Mouse (Mus musculus): Measurements from ENCODE around the gene Kremen2. TPM values are rescaled to one million over a fixed set of nuclear protein-coding genes. Genes with fewer than 3 reads are reported as not detected.

Kremen2 gene
- polyA plus RNA-seq (2015; fragmentation: Nextera tagmentation; extraction: Ambion mirVana), result 1.9 and 2.2 TPM in 2 replicates

DNA sequence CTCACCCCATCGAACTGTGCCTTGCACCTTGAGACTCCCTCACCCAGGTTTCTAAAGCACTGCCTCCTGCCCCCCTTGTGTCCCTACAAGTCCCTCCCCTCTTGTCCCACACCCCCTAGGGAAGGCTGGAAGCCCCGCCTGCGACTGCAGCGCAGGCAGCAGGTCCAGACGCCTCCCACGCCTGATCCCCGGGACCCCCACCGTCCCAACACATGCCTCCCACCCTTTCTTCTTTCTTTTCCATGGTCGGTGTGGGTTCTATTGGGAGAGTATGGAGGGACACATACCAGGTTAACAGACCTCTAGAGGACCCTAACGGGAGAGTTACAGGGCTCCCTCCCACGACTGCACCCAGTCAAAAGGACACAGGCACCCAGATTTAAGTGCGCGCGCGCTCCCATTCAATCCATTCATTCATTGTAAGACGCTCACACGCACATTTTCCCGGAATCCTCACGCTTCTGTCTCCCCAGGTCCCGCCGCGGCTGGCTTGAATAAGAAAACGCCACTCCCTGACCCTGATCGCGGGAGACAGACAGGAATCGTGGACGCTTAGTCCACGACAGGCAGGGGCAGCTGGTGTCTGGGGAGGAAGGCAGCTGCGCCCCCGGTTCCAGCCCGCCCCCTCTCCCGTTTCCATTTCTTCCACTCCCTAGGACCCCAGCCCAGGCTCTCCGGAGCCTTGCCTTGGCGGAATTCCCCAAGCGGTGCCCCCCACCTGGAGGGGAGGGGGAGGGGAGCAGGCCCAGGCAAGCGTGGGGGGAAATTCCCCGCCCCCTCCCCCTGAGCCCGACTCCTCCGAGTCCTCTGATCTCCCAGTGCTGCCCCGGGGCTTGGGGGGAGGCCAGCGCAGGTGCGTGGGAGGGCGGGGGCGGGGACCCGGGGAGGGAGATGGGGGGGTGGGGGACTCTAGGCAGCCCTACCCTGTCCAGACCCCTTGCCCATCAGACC is at the start of gene Kremen2:
TSS of gene Kremen2 (minus strand) at position 533 of the 951 bp plus-strand sequence.
- under 1% methylated on average over 43 of the region's 45 CpGs for WGBS
- Histone ChIP-seq H3K4me1 (peaks cover 61% of the 10 kb centered on the region), H3K36me3 (no peaks in the 10 kb centered on the region), H3K27me3 (peaks cover 76% of the 10 kb centered on the region), H3K27ac (no peak within 1 kb of the TSS), H3K4me3 (replicated peaks) (peak within 1 kb of the TSS; percentile 37), H3K4me2 (peak within 1 kb of the TSS; percentile 67), H3K9ac (peak within 1 kb of the TSS; percentile 30; the same call in 1 of the 2 replicates), H3K9me3 (replicated peaks) (no peaks in the 10 kb centered on the region)
- no peak for ATAC-seq (replicated peaks; ENCODE audit: low FRiP score)

DNA sequence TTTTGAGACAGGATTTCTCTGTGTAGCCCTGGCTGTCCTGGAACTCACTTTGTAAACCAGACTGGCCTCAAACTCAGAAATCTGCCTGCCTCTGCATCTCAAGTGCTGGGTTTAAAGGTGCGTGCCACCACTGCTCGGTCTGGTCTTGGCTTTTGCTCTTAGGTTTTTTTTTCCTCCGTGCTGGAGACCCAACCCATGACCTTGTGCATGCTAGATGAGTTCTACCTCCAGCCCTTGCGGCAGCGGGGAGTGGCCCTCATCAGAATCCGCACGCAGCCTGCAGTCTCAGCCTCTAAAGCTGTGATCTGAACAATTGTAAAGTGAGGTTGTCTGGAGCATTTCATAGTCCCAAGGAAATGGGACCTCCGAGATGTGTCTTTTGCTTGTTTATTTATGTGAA is 49.7 kb upstream of the Kremen2 start:
- no peak overlapping the region for H3K9ac ChIP-seq
- no peak overlapping the region for H3K4me2 ChIP-seq
- H3K27ac ChIP-seq, result no peak overlapping the region
- ATAC-seq (replicated peaks; ENCODE audit: low FRiP score), result no peak
- peaks cover 10% of the 10 kb centered on the region for H3K4me1 ChIP-seq
- no peaks in the 10 kb centered on the region for H3K36me3 ChIP-seq
- no peaks in the 10 kb centered on the region for H3K9me3 ChIP-seq (replicated peaks)
- no peak overlapping the region for H3K4me3 ChIP-seq (replicated peaks)
- H3K27me3 ChIP-seq, result no peaks in the 10 kb centered on the region
- WGBS, result 92% methylated on average over 8 of the region's 8 CpGs

DNA sequence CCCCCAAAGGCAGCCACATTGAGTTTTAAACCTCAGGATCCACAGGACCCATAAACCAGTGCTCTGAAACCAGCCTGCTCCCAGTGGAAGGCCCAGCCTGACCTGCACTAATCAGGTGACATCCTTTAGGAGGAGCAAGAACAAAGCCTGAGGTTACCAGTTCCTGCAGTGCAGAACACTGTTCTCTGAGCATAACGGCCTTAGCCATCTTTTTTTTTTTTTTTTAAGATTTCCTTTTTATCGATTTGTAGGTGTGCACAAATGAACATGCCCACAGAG is 45.4 kb upstream of the Kremen2 start:
- Histone ChIP-seq H3K4me3 (replicated peaks) (peak overlapping the region; percentile 54), H3K27ac (peak overlapping the region; percentile 81), H3K9ac (peak overlapping the region; percentile 72; the same call in 1 of the 2 replicates), H3K27me3 (no peaks in the 10 kb centered on the region), H3K4me2 (peak overlapping the region; percentile 70), H3K9me3 (replicated peaks) (no peaks in the 10 kb centered on the region), H3K4me1 (peaks cover 26% of the 10 kb centered on the region), H3K36me3 (no peaks in the 10 kb centered on the region)
- WGBS, result 50% methylated on average over 2 of the region's 2 CpGs
- peak; percentile 23; the same call in 1 of the 2 replicates for ATAC-seq (replicated peaks; ENCODE audit: low FRiP score)

DNA sequence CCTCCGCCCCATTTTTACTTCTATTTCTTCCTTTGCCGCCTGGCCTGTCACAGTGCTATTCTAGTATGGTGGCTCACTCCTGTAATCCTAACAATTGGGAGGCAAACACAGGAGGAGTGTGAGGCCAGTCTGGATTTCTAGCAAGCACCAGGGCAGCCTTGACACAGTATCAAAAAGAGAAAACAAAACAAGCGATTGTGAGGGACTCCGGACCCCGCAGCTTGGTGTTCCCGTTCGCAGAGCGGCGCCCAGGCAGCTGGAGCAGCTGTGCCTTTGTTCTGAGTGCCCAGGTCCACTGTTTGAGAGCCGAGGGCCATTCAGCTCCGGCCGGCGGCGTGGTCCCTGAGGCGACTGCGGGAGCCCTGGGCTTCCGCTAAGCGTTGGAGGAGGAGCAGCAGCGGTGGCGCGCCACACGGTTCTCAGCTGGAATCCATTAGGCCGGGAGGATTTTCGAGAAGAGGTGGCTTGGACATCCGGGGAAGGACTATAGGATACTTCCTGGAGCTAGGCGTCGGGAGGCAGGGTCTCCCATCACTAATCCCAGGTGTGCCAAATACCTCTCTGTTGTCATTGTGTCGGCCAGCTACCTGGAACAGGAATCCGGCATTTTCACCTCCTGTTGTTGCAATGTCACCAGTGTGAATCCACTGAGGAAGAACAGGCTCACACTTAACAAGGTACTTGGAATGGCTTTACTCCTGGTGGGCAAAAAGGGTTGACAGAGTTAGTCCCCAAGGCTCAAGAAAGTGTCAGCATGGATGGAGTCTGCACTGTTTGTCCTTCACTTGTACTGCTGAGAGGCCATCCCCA is 44.8 kb upstream of the Kremen2 start, which contains the start of gene Srrm2:
TSS of gene Srrm2 (plus strand) at position 264 of the 810 bp plus-strand sequence.
- peak within 1 kb of the TSS; percentile 54 for H3K4me3 ChIP-seq (replicated peaks)
- peaks cover 30% of the 10 kb centered on the region for H3K4me1 ChIP-seq
- peak within 1 kb of the TSS; percentile 72 for H3K9ac ChIP-seq
- ATAC-seq (replicated peaks; ENCODE audit: low FRiP score), result peak; percentile 75
- H3K4me2 ChIP-seq, result peak within 1 kb of the TSS; percentile 70
- H3K27me3 ChIP-seq, result no peaks in the 10 kb centered on the region
- H3K36me3 ChIP-seq, result no peaks in the 10 kb centered on the region
- peak within 1 kb of the TSS; percentile 81 for H3K27ac ChIP-seq
- WGBS, result 3% methylated on average over 29 of the region's 29 CpGs
- no peaks in the 10 kb centered on the region for H3K9me3 ChIP-seq (replicated peaks)

DNA sequence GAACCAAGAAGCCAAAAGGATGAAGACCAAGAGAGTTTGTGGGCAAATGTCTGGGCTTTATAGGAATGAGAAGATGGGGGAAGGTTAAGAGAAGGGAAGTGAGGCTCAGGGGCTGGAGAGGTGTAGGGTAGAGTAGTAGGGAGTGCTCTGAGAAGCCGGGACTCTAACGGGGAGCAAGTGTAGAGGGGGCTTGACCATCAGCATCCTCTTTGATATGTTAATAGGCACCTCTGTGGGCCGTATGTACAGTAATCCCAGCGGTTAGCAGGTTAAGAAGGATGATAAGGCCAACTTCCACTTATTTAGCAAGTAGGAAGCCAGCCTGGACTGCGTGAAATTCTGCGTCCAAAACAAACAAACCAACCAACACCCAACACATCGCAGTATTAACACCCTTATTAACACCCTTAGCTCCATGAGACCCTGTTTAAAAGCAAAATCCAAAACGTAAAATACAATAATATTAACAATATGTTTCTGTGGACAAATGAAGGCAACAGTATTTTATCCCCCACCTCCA is 44.2 kb upstream of the Kremen2 start:
- Histone ChIP-seq H3K27ac (0 out of 2 replicates have a peak overlapping the region, but pooled peaks have one; percentile 81), H3K4me1 (peaks cover 31% of the 10 kb centered on the region), H3K36me3 (no peaks in the 10 kb centered on the region), H3K4me3 (replicated peaks) (peak overlapping the region; percentile 54), H3K9me3 (replicated peaks) (no peaks in the 10 kb centered on the region), H3K27me3 (no peaks in the 10 kb centered on the region), H3K9ac (peak overlapping the region; percentile 72; the same call in 1 of the 2 replicates), H3K4me2 (peak overlapping the region; percentile 70)
- WGBS, result 18% methylated on average over 8 of the region's 8 CpGs
- no peak for ATAC-seq (replicated peaks; ENCODE audit: low FRiP score)

DNA sequence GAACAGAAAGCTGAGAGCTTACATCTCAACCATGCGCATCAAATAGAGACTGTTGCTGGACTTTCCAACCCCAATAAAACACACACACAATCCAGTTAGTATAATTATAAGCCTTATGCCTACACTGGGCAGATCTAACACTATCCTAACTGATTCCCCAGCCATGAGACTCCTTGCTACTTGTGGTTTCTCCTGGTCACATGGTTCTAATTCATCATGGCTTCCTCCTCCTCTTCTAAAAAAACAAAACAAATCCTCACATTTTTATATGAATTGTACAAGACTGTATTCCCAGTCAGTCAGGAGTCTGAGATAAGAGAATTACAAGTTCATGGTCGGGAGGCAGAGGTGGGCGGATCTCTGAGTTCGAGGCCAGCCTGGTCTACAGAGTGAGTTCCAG is 43.3 kb upstream of the Kremen2 start:
- Histone ChIP-seq H3K4me3 (replicated peaks) (no peak overlapping the region), H3K27me3 (no peaks in the 10 kb centered on the region), H3K4me1 (peaks cover 31% of the 10 kb centered on the region), H3K4me2 (no peak overlapping the region), H3K9ac (no peak overlapping the region), H3K36me3 (no peaks in the 10 kb centered on the region), H3K9me3 (replicated peaks) (no peaks in the 10 kb centered on the region), H3K27ac (no peak overlapping the region)
- WGBS, result 88% methylated on average over 4 of the region's 4 CpGs
- no peak for ATAC-seq (replicated peaks; ENCODE audit: low FRiP score)

DNA sequence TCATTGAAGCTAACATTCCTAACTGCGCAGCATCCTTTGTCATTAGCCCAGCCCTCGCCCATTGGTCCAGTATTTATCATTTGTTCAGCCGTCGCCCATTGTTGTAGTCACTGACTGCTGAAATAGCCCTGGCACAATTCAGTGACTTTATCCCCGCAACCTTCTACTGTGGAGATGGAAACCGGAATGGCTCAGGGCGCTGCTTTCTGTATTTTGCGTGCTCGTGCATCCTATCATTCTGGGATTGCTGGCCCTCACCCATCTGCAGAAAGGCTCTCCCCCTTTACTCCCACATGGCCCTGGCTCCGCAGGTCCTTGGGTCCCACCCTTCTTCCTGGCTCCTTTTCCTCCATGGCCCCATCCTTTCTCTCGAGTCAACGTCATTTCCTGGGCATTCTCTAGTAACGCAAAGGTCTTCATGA is 40.9 kb upstream of the Kremen2 start:
- peak overlapping the region; percentile 56 for H3K4me3 ChIP-seq (replicated peaks)
- no peaks in the 10 kb centered on the region for H3K36me3 ChIP-seq
- 0 out of 2 replicates have a peak, but pooled peaks have one; percentile 7 for ATAC-seq (replicated peaks; ENCODE audit: low FRiP score)
- H3K4me1 ChIP-seq, result peaks cover 31% of the 10 kb centered on the region
- H3K9ac ChIP-seq, result peak overlapping the region; percentile 62; the same call in 1 of the 2 replicates
- H3K4me2 ChIP-seq, result peak overlapping the region; percentile 83
- no peaks in the 10 kb centered on the region for H3K27me3 ChIP-seq
- WGBS, result 11% methylated on average over 13 of the region's 13 CpGs
- H3K27ac ChIP-seq, result peak overlapping the region; percentile 65
- H3K9me3 ChIP-seq (replicated peaks), result no peaks in the 10 kb centered on the region

DNA sequence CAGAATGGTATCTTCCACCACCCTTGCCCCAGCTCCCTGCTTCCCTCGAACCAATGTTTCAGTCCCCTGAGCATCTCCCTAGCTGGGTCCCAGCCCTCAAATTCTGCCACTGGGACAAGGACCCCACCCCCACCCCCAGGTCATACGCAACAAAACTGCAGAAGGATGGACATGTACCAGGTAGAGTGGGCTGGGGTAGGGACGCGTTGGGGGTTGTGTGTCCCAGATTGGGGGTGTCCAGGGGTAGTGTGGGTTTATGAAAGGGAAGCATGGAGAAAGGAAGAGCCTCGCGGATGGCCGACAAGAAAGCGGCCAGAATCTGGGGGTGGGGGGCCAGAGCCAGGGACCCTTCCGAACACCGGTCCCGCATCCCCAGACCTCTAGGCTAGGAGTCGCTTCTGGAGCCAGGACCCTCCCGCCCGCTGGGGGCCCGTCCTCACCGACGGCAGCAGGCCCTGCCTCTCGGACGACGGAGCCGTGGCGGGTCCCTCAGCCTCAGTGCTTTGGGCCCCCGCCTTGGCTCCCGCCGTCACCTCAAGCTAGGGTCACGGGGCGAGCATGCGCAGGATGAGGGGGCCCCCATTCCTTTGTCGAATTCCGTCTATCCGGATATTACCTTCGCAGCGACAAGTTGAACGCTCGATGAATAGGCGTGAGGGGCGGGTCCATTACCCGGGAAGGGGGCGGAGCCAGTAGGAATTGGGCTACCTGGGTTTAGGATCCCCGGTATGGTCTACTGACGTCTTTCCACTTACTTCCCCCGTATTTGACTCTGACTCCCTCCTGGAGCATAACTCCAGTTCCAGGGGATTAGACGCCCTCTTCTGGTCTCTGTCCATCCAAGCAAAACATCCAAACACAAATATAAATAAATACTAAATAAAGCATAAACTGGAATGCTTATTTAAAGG is 40.2 kb upstream of the Kremen2 start, which contains the start of gene Flywch2:
TSS of gene Flywch2 (minus strand) at position 521 of the 911 bp plus-strand sequence.
- peak; percentile 77 for ATAC-seq (replicated peaks; ENCODE audit: low FRiP score)

DNA sequence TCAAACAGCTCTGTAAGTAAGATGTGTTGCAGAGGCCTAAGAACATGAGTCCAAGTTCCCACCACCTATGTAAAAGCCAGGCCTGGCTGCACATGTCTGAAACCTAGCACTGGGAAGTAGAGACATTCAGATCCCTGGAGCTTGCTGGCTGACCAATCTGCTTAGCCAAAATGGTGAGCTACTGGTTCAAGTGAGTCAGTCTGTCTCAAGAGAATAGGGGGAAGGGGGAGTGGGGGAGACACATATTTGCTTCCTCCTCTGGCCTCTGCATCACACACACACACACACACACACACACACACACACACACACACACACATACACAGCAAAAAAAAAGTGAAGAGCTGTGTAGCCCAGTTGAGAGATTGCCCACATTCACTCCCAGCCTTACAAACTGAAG is 37.7 kb upstream of the Kremen2 start:
- no peaks in the 10 kb centered on the region for H3K36me3 ChIP-seq
- H3K4me2 ChIP-seq, result no peak overlapping the region
- no peaks in the 10 kb centered on the region for H3K27me3 ChIP-seq
- H3K4me3 ChIP-seq (replicated peaks), result no peak overlapping the region
- H3K4me1 ChIP-seq, result peaks cover 12% of the 10 kb centered on the region
- H3K9ac ChIP-seq, result no peak overlapping the region
- ATAC-seq (replicated peaks; ENCODE audit: low FRiP score), result no peak
- H3K27ac ChIP-seq, result no peak overlapping the region
- H3K9me3 ChIP-seq (replicated peaks), result no peaks in the 10 kb centered on the region

More for the DNA sequence above, 40.2 kb upstream of the Kremen2 start, which contains the start of gene Flywch2:
- Histone ChIP-seq H3K4me3 (replicated peaks) (peak within 1 kb of the TSS; percentile 56), H3K4me2 (peak within 1 kb of the TSS; percentile 83), H3K4me1 (peaks cover 26% of the 10 kb centered on the region), H3K27me3 (no peaks in the 10 kb centered on the region), H3K36me3 (no peaks in the 10 kb centered on the region), H3K27ac (peak within 1 kb of the TSS; percentile 65), H3K9me3 (replicated peaks) (no peaks in the 10 kb centered on the region), H3K9ac (peak within 1 kb of the TSS; percentile 62)
- WGBS, result 2% methylated on average over 43 of the region's 43 CpGs

DNA sequence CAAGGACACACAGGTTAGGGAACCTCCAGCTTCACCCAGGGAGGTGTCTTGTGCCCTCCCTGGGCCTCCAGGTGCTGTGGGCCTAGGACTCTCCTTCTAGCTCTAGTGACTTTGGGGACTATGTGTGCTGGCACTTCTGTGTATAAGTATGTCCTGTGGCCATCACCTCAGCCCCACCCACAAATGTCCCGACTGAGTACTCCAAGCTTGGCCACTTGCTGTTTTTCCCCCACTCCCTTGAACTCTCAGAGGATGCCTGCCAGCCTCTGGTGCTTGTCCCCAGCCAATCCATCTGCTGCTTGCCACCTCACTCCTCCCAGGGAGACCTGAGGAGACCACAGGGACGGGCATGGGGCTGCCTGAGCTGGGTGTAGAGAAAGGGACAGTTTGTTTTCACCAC is 32.8 kb upstream of the Kremen2 start:
- no peaks in the 10 kb centered on the region for H3K36me3 ChIP-seq
- H3K27me3 ChIP-seq, result no peaks in the 10 kb centered on the region
- WGBS, result 42% methylated on average over 2 of the region's 2 CpGs
- H3K9me3 ChIP-seq (replicated peaks), result no peaks in the 10 kb centered on the region
- H3K4me1 ChIP-seq, result 0 out of 2 replicates have a peak, but pooled peaks cover 2% of the 10 kb centered on the region
- H3K4me2 ChIP-seq, result no peak overlapping the region
- H3K27ac ChIP-seq, result no peak overlapping the region
- no peak for ATAC-seq (replicated peaks; ENCODE audit: low FRiP score)
- H3K9ac ChIP-seq, result no peak overlapping the region
- no peak overlapping the region for H3K4me3 ChIP-seq (replicated peaks)

DNA sequence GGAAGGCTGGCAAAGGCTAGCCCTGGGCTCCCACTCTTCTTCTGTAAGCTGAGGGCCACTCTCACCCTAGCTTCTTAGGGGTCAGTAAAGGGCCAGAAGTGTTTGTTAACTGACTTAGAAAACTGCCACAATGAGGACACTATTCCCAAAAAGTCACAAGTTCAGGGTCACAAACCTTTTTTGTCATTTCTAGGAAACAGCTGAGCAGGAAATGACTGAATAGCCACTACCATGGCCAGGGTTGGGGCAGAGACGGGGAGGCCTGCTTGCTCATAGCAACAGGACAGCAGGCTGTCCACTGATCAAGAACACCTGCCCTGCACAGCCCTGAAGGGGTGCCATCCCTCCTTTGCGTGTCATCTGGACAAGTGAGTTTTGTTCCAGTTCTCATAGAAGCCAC is 31.5 kb upstream of the Kremen2 start:
- Histone ChIP-seq H3K27ac (no peak overlapping the region), H3K9ac (no peak overlapping the region), H3K27me3 (no peaks in the 10 kb centered on the region), H3K9me3 (replicated peaks) (no peaks in the 10 kb centered on the region), H3K4me1 (0 out of 2 replicates have a peak, but pooled peaks cover 2% of the 10 kb centered on the region), H3K4me2 (no peak overlapping the region), H3K4me3 (replicated peaks) (no peak overlapping the region), H3K36me3 (no peaks in the 10 kb centered on the region)
- no peak for ATAC-seq (replicated peaks; ENCODE audit: low FRiP score)
- WGBS, result 65% methylated on average over 2 of the region's 2 CpGs
